Mouse (Mus musculus) CH12.LX (cell line): ENCODE results near the gene Rhpn2. TPM values are rescaled to one million over a fixed set of nuclear protein-coding genes. Genes with fewer than 3 reads are reported as not detected.

Experiments used
- DNase-seq: peaks from one replicate; pipeline ENCODE4 v3.0.0-alpha.2; 2013; ENCODE audit errors: extremely low read depth
- H3K27ac ChIP-seq: 2 replicates; pipeline ENCODE4 v1.5.1; 2012; ENCODE audit warnings: low read depth, mild to moderate bottlenecking, control low read depth, moderate library complexity; ENCODE audit not compliant: insufficient read depth
- H3K27me3 ChIP-seq: replicated peaks from 2 replicates; pipeline ENCODE3; 2012; ENCODE audit warnings: inconsistent platforms
- H3K36me3 ChIP-seq, 2 experiments: replicated peaks in 1 of 2; 2 replicates each; pipeline versions ENCODE3 to v1.6.1; 2012; ENCODE audit warnings: inconsistent platforms in 1 of 2, low read length in 1 of 2, mild to moderate bottlenecking in 1 of 2, mixed read lengths in 1 of 2, moderate library complexity in 1 of 2; ENCODE audit not compliant: control insufficient read depth in 1 of 2, insufficient read depth in 1 of 2
- H3K4me1 ChIP-seq, 2 experiments: 2 replicates each; pipeline ENCODE4 v1.6.1; 2012; ENCODE audit warnings: inconsistent platforms in 1 of 2, moderate library complexity in 1 of 2; ENCODE audit not compliant: insufficient read depth in 2 of 2, control insufficient read depth in 1 of 2
- H3K4me2 ChIP-seq: 2 replicates; pipeline ENCODE4 v1.6.1; 2012; ENCODE audit warnings: low read depth, mild to moderate bottlenecking, control low read depth; ENCODE audit not compliant: poor library complexity, insufficient read depth, severe bottlenecking
- H3K4me3 ChIP-seq, 3 experiments: fragments of 150-350 bp in 1 of 3; sonication (generic) in 1 of 3; replicated peaks in 1 of 3; 2 replicates each; pipeline versions ENCODE3 to v1.5.1; 2011 to 2012; ENCODE audit warnings: low read depth in 2 of 3, low read length in 2 of 3, mild to moderate bottlenecking in 2 of 3, moderate library complexity in 2 of 3, control low read depth in 1 of 3, improper control_type of control experiment in 1 of 3, inconsistent platforms in 1 of 3, mixed read lengths in 1 of 3; ENCODE audit not compliant: poor library complexity in 1 of 3
- H3K79me2 ChIP-seq: replicated peaks from 2 replicates; pipeline ENCODE4 v1.6.1; 2012; ENCODE audit warnings: mild to moderate bottlenecking, moderate library complexity; ENCODE audit not compliant: control insufficient read depth, poor library complexity, insufficient read depth, severe bottlenecking; ENCODE audit errors: extremely low read depth
- H3K9ac ChIP-seq: 2 replicates; pipeline ENCODE4 v1.6.1; 2012; ENCODE audit warnings: low read depth, mild to moderate bottlenecking, control low read depth, moderate library complexity; ENCODE audit not compliant: insufficient read depth
- H3K9me3 ChIP-seq: replicated peaks from 2 replicates; pipeline ENCODE3; 2012; ENCODE audit warnings: low read length, inconsistent platforms, mixed read lengths
- CHD1 ChIP-seq: IDR thresholded peaks from 2 replicates; pipeline ENCODE4 v1.6.1; 2012; ENCODE audit warnings: low read depth, low read length, improper control_type of control experiment, inconsistent platforms
- E2F4 ChIP-seq: IDR thresholded peaks from 2 replicates; pipeline ENCODE4 v1.6.1; 2011; ENCODE audit warnings: low read depth, low read length, improper control_type of control experiment; ENCODE audit not compliant: insufficient replicate concordance
- ELF1 ChIP-seq: IDR thresholded peaks from 2 replicates; pipeline ENCODE4 v1.6.1; 2014; ENCODE audit warnings: low read depth, mild to moderate bottlenecking, inconsistent platforms, low read length, improper control_type of control experiment
- EP300 ChIP-seq: IDR thresholded peaks from 2 replicates; pipeline ENCODE4 v1.6.1; 2011; ENCODE audit warnings: low read length, improper control_type of control experiment
- ETS1 ChIP-seq: conservative IDR thresholded peaks from 2 replicates; pipeline ENCODE4 v1.6.1; 2012; ENCODE audit warnings: low read depth, mild to moderate bottlenecking, inconsistent platforms, low read length, improper control_type of control experiment, moderate library complexity
- IRF4 ChIP-seq: IDR thresholded peaks from 2 replicates; pipeline ENCODE4 v1.6.1; 2014; ENCODE audit warnings: low read depth, mild to moderate bottlenecking, inconsistent platforms, low read length, improper control_type of control experiment
- JUN ChIP-seq: IDR thresholded peaks from 2 replicates; pipeline ENCODE4 v1.6.1; 2011; ENCODE audit warnings: low read depth, mild to moderate bottlenecking, low read length, improper control_type of control experiment, moderate library complexity; ENCODE audit not compliant: insufficient read depth
- JUND ChIP-seq: conservative IDR thresholded peaks from 2 replicates; pipeline ENCODE4 v1.6.1; 2011; ENCODE audit warnings: low read depth, low read length, improper control_type of control experiment
- MAFK ChIP-seq: IDR thresholded peaks from 2 replicates; pipeline ENCODE4 v1.6.1; 2011; ENCODE audit warnings: low read length, improper control_type of control experiment; ENCODE audit not compliant: insufficient replicate concordance
- MAX ChIP-seq: IDR thresholded peaks from 2 replicates; pipeline ENCODE4 v1.6.1; 2011; ENCODE audit warnings: low read length, improper control_type of control experiment
- MAZ ChIP-seq: IDR thresholded peaks from 2 replicates; pipeline ENCODE4 v1.6.1; 2012; ENCODE audit warnings: low read depth, mild to moderate bottlenecking, inconsistent platforms, low read length, improper control_type of control experiment, moderate library complexity
- MXI1 ChIP-seq: IDR thresholded peaks from 2 replicates; pipeline ENCODE4 v1.6.1; 2011; ENCODE audit warnings: mild to moderate bottlenecking, low read depth, low read length, improper control_type of control experiment
- NELFE ChIP-seq: IDR thresholded peaks from 2 replicates; pipeline ENCODE4 v1.6.1; 2011; ENCODE audit warnings: low read depth, low read length, improper control_type of control experiment
- POLR2A ChIP-seq: IDR thresholded peaks from 2 replicates; pipeline ENCODE4 v1.6.1; 2011; ENCODE audit warnings: low read depth, mild to moderate bottlenecking, improper control_type of control experiment, low read length
- POLR2AphosphoS2 ChIP-seq: IDR thresholded peaks from 2 replicates; pipeline ENCODE4 v1.6.1; 2011; ENCODE audit warnings: low read depth, low read length, improper control_type of control experiment
- RCOR1 ChIP-seq: conservative IDR thresholded peaks from 2 replicates; pipeline ENCODE4 v1.6.1; 2012; ENCODE audit warnings: low read depth, mild to moderate bottlenecking, inconsistent platforms, low read length, improper control_type of control experiment
- SIN3A ChIP-seq: IDR thresholded peaks from 2 replicates; pipeline ENCODE4 v1.6.1; 2012; ENCODE audit warnings: low read length, improper control_type of control experiment, inconsistent platforms
- SMC3 ChIP-seq: IDR thresholded peaks from 2 replicates; pipeline ENCODE4 v1.6.1; 2011; ENCODE audit warnings: low read depth, low read length, improper control_type of control experiment
- TBP ChIP-seq: conservative IDR thresholded peaks from 2 replicates; pipeline ENCODE4 v1.6.1; 2011; ENCODE audit warnings: low read depth, low read length, improper control_type of control experiment
- UBTF ChIP-seq: IDR thresholded peaks from 2 replicates; pipeline ENCODE4 v1.6.1; 2012; ENCODE audit warnings: low read depth, mild to moderate bottlenecking, inconsistent platforms, low read length, improper control_type of control experiment, moderate library complexity
- USF2 ChIP-seq: conservative IDR thresholded peaks from 2 replicates; pipeline ENCODE4 v1.6.1; 2011; ENCODE audit warnings: low read depth, low read length, improper control_type of control experiment
- ZMIZ1 ChIP-seq: IDR thresholded peaks from 2 replicates; pipeline ENCODE4 v1.6.1; 2012; ENCODE audit warnings: low read depth, mild to moderate bottlenecking, inconsistent platforms, low read length, improper control_type of control experiment
- dilution Hi-C: fragments of 300-500 bp; cut with MboI; formaldehyde crosslinking; loops from 2 replicates; pipeline ENCODE4 v1.14.3; 2020; ENCODE audit warnings: low sequenced_read_pairs; ENCODE audit not compliant: extremely low pct_unique_long_range_greater_than_20kb, extremely low pct_ligation_motif_present
- in situ Hi-C: fragments of 300-500 bp; cut with MboI; formaldehyde crosslinking; loops from 3 replicates; pipeline ENCODE4 v1.14.3; 2019; ENCODE audit warnings: low sequenced_read_pairs, low pct_ligation_motif_present, low pct_unique_long_range_greater_than_20kb, mixed read lengths
- polyA plus RNA-seq: library from polyadenylated mRNA; unstranded; fragments of >175 nt; gene quantifications from 2 replicates; pipeline ENCODE4 v1.2.1, GENCODE M21; 2012; ENCODE audit warnings: low read depth; ENCODE audit not compliant: insufficient read length
- total RNA-seq, 2 experiments: library from RNA; depleted of rRNA; stranded (reverse); fragments of 300-350 nt in 1 of 2; fragments of >200 nt in 1 of 2; gene quantifications; 2 replicates each; pipeline ENCODE4 v1.2.3; 2012 to 2014

The Rhpn2 gene
- total and polyA plus RNA-seq, 3 experiments = 0.13 to 0.63 (median 0.17) TPM

DNA sequence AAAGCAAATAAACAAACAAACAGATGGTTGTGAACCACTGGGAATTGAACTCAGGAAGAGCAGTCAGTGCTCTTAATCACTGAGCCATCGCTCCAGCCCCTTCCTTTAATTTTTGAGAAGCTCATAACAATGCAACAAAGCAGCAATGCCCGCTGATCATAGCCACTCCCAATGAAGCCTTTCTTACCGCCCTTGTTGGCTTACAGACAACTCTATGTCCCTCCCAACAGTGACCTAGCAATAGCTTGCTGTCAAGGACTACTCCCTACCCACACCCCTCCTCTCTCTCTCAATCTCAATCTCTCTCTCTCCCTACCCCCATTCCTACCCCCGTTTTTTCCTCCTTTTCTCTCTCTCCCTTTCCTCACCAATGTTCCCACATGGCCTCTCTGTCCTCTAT, 14.2 kb upstream of the Rhpn2 start:
- no peak overlapping the region for H3K9ac ChIP-seq
- H3K9me3 ChIP-seq = peaks cover 3% of the 10 kb centered on the region
- in situ Hi-C loops (no loop called here), dilution Hi-C loops (no loop called here)
- H3K27me3 ChIP-seq = peaks cover 4% of the 10 kb centered on the region
- DNase-seq = no peak
- H3K27ac ChIP-seq = no peak overlapping the region
- peaks cover 0 to 3% of the 10 kb centered on the region in 2 experiments for H3K36me3 ChIP-seq
- H3K79me2 ChIP-seq = no peaks in the 10 kb centered on the region
- TF ChIP-seq USF2 (no peak), ZMIZ1 (no peak), IRF4 (no peak), JUN (no peak), TBP (no peak), MAFK (no peak), CHD1 (no peak), SIN3A (no peak), RCOR1 (no peak), MAZ (no peak), SMC3 (no peak), NELFE (no peak), MXI1 (no peak), ELF1 (no peak), E2F4 (no peak), MAX (no peak), JUND (no peak), EP300 (no peak)
- H3K4me1 ChIP-seq = peaks cover 5 to 12% of the 10 kb centered on the region in 2 experiments; a peak in 3 of 4 replicates
- H3K4me2 ChIP-seq = no peak overlapping the region
- H3K4me3 ChIP-seq = no peak overlapping the region

DNA sequence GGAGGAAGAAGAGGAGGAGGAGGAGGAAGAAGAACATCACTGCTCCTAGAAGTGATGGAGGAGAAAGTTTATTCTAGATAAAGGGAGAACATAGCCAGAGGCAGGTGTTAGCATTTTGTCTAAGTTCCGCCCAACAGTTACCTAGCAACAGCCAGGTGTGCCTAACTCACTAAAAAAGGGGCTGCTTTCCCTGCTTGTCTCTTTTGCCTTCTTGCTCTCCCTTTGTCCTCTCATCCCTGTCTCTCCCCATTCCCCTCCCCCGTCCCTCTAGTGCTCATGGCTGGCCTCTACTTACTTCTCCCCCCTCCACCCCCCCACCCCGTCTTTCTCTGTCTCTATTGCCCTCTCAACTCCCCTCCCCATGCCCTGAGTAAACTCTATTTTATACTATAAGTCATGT, 11.8 kb upstream of the Rhpn2 start:
- Histone ChIP-seq H3K79me2 (no peaks in the 10 kb centered on the region), H3K4me1 (peaks cover 3 to 5% of the 10 kb centered on the region in 2 experiments; a peak in 3 of 4 replicates), H3K36me3 (no peaks in the 10 kb centered on the region), H3K27ac (no peak overlapping the region), H3K4me2 (no peak overlapping the region), H3K4me3 (no peak overlapping the region), H3K9ac (no peak overlapping the region), H3K9me3 (peaks cover 3% of the 10 kb centered on the region), H3K27me3 (peaks cover 7% of the 10 kb centered on the region)
- in situ Hi-C loops = no loop called here
- TF ChIP-seq ETS1 = no peak
- no peak for TF ChIP-seq UBTF
- TF ChIP-seq POLR2A = no peak
- TF ChIP-seq POLR2AphosphoS2 = no peak
- no peak for TF ChIP-seq NELFE
- DNase-seq = no peak
- dilution Hi-C loops = no loop called here
